ENCODE assay signal across 8 mouse cellular contexts in genomic region chr9:111272356-111272755, GRCm38 (mm10). TPM values are rescaled to one million over a fixed set of nuclear protein-coding genes. Genes with fewer than 3 reads are reported as not detected.
DNase-seq lines count a peak whose midpoint lies in the region; ATAC-seq lines count a peak whose summit lies in the region.

No protein-coding gene starts in this region.

- peaks cover 20% of the 10 kb centered on the region for H3K36me3 ChIP-seq in heart, embryonic 10.5 days
- no peaks in the 10 kb centered on the region for H3K36me3 ChIP-seq in hindbrain, embryonic 11.5 days (ENCODE audit: control insufficient read depth, insufficient read depth, low read length)

- H3K9ac ChIP-seq in hindbrain, embryonic 11.5 days (ENCODE audit: low read depth, low read length) = peak overlapping the region; percentile 76

- peak overlapping the region; percentile 81 for H3K4me3 ChIP-seq in heart, embryonic 10.5 days
- H3K4me3 ChIP-seq in hindbrain, embryonic 11.5 days (ENCODE audit: low read depth, low read length) = peak overlapping the region; percentile 74

- DNase-seq in heart, embryonic 10.5 days (ENCODE audit: low spot score) = no peak
- no peak for DNase-seq in heart, postnatal 36 days
- DNase-seq in urinary bladder, postnatal 25 days (ENCODE audit: low spot score) = peak; percentile 15
- DNase-seq in urinary bladder, adult 2 months (ENCODE audit: low spot score) = no peak
- no peak for DNase-seq in hindbrain, embryonic 11.5 days (ENCODE audit: low spot score)
- DNase-seq in lung, postnatal 25 days (ENCODE audit: low spot score) = peak; percentile 7
- no peak for DNase-seq in cerebellum, adult 9-10 months

- no peaks in the 10 kb centered on the region for H3K27me3 ChIP-seq in heart, embryonic 10.5 days (ENCODE audit: insufficient read depth, poor library complexity, severe bottlenecking)
- H3K27me3 ChIP-seq in hindbrain, embryonic 11.5 days (ENCODE audit: control insufficient read depth, insufficient read depth, low read length) = no peaks in the 10 kb centered on the region

- peak overlapping the region; percentile 68 for H3K4me2 ChIP-seq in hindbrain, embryonic 11.5 days (replicated peaks; ENCODE audit: low read depth, low read length)

- peaks cover 43% of the 10 kb centered on the region for H3K4me1 ChIP-seq in heart, embryonic 10.5 days
- H3K4me1 ChIP-seq in hindbrain, embryonic 11.5 days (replicated peaks; ENCODE audit: control insufficient read depth, insufficient read depth, low read length) = peaks cover 8% of the 10 kb centered on the region

- peak overlapping the region; percentile 96 for H3K27ac ChIP-seq in heart, embryonic 10.5 days
- peak overlapping the region; percentile 89 for H3K27ac ChIP-seq in hindbrain, embryonic 11.5 days (ENCODE audit: low read depth, low read length)

- WGBS in heart, embryonic 10.5 days = 15% methylated on average over 19 of the region's 19 CpGs
- 15% methylated on average over 19 of the region's 19 CpGs for WGBS in hindbrain, embryonic 11.5 days

- no peaks in the 10 kb centered on the region for H3K9me3 ChIP-seq in heart, embryonic 10.5 days
- no peaks in the 10 kb centered on the region for H3K9me3 ChIP-seq in hindbrain, embryonic 11.5 days (ENCODE audit: control insufficient read depth, low read length)

- ATAC-seq in hindbrain, embryonic 11.5 days (ENCODE audit: low FRiP score) = no peak
- no peak for ATAC-seq in monocyte, adult 5-6 weeks (replicated peaks; ENCODE audit: insufficient number of reproducible peaks, low FRiP score, low TSS enrichment, poor library complexity, severe bottlenecking)

- intact Hi-C loops in heart, postnatal 36 days (cut with DNase I) = no loop called here

RNA-seq across cellular contexts. Expression of gene Epm2aip1, which starts 0.6 kb away (rescaled TPM):
- polyA plus RNA-seq in heart, embryonic 10.5 days (2016; fragmentation: Nextera tagmentation; extraction: Ambion mirVana) = 24.7 and 28.4 TPM in 2 replicates
- 10 to 100 TPM; 17.1 to 25.1 TPM for total RNA-seq in heart, postnatal 36 days (2021)
- 22.9 and 29.2 TPM in 2 replicates for polyA plus RNA-seq in urinary bladder, adult 2 months (2012; rRNA removed)
- 36.3 and 43.5 TPM in 2 replicates for polyA plus RNA-seq in hindbrain, embryonic 11.5 days (2014; fragmentation: Nextera tagmentation; extraction: Ambion mirVana)
- total RNA-seq in monocyte, adult 5-6 weeks (2017) = 12.3 to 26.9 TPM (median 13.0 TPM) in 3 replicates

RNA-seq across cellular contexts. Expression of gene Mlh1, which starts 0.8 kb away (rescaled TPM):
- polyA plus RNA-seq in heart, embryonic 10.5 days (2016; fragmentation: Nextera tagmentation; extraction: Ambion mirVana) = 51.7 and 52.6 TPM in 2 replicates
- total RNA-seq in heart, postnatal 36 days (2021) = 1 to 10 TPM; 7.7 to 8.5 TPM
- 30.8 and 35.8 TPM in 2 replicates for polyA plus RNA-seq in urinary bladder, adult 2 months (2012; rRNA removed)
- 38.5 and 45.5 TPM in 2 replicates for polyA plus RNA-seq in hindbrain, embryonic 11.5 days (2014; fragmentation: Nextera tagmentation; extraction: Ambion mirVana)
- total RNA-seq in monocyte, adult 5-6 weeks (2017) = 19.3 to 59.3 TPM (median 34.8 TPM) in 3 replicates

RNA-seq across cellular contexts. Expression of gene Trank1, which starts 39.2 kb away (rescaled TPM):
- polyA plus RNA-seq in heart, embryonic 10.5 days (2016; fragmentation: Nextera tagmentation; extraction: Ambion mirVana) = 0.08 and 0.21 TPM in 2 replicates
- total RNA-seq in heart, postnatal 36 days (2021) = not detected
- polyA plus RNA-seq in urinary bladder, adult 2 months (2012; rRNA removed) = 0.10 and 0.12 TPM in 2 replicates
- 0.12 and 0.27 TPM in 2 replicates for polyA plus RNA-seq in hindbrain, embryonic 11.5 days (2014; fragmentation: Nextera tagmentation; extraction: Ambion mirVana)
- total RNA-seq in monocyte, adult 5-6 weeks (2017) = 0.10 to 0.19 TPM in 2 of 3 replicates, not detected in the other

Comparison
In these comparisons a context has a peak if more than half of its experiments do, and no peak if none do; other contexts are left out.
1. DNase-seq: peak in urinary bladder, postnatal 25 days (single experiment) and lung, postnatal 25 days (single experiment); none in heart, embryonic 10.5 days (single experiment), heart, postnatal 36 days (0 of 2), urinary bladder, adult 2 months (single experiment), hindbrain, embryonic 11.5 days (single experiment) and cerebellum, adult 9-10 months (single experiment).